Mouse (Mus musculus): ENCODE measurements at regions not wholly inside any gene's neighbourhood (a gene's known extent, or its start where the extent isn't known, plus 50 kb on each side); places are given as distances from the start of the nearest gene placed in this dataset.
"Not testable (repeated sequence)": the region's sequence is repeated elsewhere in the genome, so short reads cannot be mapped to it uniquely, and the experiment has no call there.

DNA sequence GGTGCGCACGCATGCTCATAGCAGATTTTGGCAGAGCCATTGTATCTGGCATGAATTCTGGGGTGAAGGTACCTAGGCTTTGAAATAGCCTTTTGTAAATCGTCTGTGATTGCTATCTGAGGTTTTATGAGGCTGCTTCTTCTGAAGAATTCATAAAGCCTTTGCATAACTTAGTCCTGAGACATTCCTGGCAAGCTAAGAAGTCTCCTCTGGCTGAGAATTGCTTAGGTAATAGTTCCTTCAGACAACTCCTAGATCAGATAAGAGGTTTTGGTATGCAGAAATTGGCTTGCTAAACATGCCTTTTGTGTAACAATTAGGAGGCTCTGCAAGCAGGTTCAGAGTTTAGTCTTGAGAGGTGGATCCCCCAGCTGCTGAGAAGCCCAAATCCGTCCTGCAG lies 82.7 kb downstream of the Pmp22 start:
- no peak for DNase-seq (ENCODE audit: low spot score in 2 of 2)

DNA sequence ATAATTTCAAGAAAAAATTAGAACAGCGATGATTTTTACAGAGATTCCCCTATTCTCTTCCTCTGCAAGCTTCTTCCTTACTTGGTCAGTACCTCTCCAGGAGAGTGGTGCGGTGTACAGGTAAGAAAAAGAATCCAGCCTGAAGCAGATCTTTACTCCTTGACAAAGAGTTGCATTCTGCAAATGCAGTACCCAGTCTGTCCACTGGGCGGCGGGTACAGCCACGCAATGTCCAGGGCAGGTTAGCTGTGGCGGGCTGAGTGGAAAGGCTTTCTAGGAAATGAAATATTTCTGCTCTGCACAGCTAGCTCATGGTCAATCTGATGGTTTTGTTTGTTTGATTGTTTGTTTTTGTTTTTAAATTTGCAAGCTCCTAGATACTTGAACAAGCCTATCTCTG lies 84.3 kb downstream of the Pmp22 start:
- peak; percentile 90 to 92 for DNase-seq (ENCODE audit: low spot score in 2 of 2)

DNA sequence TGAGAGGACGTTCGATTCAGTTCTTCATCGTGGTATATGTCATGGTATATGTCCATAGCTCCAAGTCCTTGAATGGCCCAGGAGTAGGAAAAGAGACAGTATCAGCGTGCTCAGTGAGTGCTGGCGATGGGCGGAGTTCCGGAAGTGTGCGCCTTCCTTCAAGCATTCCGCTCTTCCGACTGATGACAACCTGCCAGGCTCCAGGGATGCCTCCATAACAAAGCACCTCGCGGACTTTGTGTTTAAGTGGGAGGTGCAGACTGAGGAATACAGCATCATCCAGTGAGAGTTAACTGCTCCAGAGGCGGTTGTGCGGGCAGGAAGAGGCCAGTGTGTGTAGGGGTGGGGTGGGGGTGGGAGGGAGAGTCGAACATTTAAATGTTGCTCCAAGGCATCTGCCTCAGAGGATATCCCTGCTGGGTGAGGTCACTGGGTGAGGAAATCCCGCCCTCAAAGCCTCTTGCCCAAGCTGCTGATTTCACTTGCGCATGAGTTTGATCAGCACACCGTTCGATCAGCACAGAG lies 85.2 kb downstream of the Pmp22 start:
- no peak for DNase-seq (ENCODE audit: low spot score in 2 of 2)

GRCm38 (mm10) chr11:63215993-63216392 lies 87.2 kb downstream of the Pmp22 start:
- no peak for DNase-seq (ENCODE audit: low spot score in 2 of 2)

DNA sequence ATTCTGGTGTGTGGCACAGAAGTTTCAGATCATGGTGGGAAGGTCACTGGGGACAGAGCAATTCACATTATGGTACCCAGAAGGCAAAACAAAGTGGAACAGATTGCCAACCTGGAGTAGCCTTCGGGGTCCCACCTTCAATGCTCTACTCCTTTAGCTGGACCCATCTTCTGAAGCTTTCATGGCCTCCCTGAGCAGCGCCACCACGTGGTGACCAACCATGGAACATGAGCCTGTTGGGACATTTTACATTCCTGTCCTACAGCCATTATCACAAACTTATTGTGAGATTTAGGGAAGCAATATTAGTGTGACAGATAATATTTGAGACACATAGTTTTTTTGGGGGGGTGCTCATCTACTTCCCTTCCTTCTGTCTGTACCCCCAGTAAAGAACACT lies 88.3 kb downstream of the Pmp22 start:
- no peak for DNase-seq (ENCODE audit: low spot score in 2 of 2)

- no peak for DNase-seq (ENCODE audit: low spot score in 2 of 2)
Observed at GRCm38 (mm10) chr11:63226471-63226870, 97.7 kb downstream of the Pmp22 start.

DNA sequence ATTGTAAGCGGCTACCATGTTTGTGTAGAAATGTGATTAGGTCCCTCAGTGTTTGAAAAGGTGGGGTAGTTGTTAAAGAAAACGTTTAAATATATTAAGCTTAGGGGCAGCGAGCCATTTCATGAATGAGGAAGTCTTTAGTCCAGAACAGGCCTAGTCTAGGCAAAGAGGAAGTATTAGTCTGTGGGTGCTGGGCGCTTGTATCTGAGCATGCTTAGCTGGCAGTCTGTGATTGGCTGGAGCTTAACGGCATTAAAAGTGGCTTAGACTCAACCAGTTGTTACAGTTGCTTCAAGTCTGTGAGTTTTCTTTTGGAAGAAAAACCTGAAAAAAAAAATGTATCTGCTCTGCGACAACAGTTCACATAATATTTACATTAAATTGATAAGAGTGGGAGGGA lies 102.0 kb downstream of the Pmp22 start:
- no peak for DNase-seq (ENCODE audit: low spot score in 2 of 2)

GRCm38 (mm10) chr11:63233172-63233966 lies 104.6 kb downstream of the Pmp22 start:
- DNase-seq (ENCODE audit: low spot score in 2 of 2) = no peak

DNA sequence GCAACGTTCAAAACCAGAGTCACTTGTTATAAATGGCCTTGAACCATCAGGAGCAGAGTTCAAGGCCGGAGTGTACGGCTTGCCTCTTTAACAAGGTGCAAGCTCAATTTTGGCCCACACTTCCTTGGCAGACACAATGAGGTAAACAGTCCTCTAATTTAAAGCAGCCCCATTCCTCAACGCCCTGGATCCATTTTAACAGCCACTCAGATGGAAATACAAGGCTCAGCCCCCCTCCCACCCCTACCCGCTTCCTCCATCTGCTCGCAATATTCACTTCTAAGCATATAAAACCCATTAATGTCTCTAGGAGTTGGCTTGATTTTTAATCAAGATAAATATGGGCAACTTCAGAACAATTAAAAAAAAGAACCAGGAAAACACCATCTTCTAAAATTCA lies 105.7 kb downstream of the Pmp22 start:
- DNase-seq (ENCODE audit: low spot score in 2 of 2) = no peak

GRCm38 (mm10) chr11:63238655-63239054 lies 109.9 kb downstream of the Pmp22 start:
- no peak for DNase-seq (ENCODE audit: low spot score in 2 of 2)

DNA sequence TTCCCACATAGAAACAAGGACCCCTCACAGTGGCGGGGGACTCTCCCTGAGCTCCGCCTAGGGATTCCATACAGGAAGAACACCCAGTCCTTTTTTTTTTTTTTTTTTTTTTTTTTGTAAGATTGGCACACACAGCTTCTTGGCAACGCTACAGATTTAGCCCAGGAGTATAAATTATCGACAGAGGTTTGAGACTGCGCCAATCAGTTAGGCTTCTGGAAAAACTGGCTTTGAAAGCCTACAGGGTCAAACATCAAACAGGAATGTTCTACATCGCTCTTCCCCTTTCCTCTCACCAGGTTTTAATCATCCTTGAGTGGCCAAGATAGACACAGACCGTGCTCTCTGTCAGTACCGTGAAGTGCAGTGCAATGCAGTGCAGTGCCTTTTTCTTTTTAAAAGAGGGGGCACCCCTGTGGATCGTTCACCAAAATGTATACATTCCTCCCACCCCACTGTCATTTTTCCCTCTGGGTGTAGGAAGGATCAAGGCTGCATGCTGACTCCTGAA lies 115.2 kb downstream of the Pmp22 start:
- no peak for DNase-seq (ENCODE audit: low spot score in 2 of 2)

DNA sequence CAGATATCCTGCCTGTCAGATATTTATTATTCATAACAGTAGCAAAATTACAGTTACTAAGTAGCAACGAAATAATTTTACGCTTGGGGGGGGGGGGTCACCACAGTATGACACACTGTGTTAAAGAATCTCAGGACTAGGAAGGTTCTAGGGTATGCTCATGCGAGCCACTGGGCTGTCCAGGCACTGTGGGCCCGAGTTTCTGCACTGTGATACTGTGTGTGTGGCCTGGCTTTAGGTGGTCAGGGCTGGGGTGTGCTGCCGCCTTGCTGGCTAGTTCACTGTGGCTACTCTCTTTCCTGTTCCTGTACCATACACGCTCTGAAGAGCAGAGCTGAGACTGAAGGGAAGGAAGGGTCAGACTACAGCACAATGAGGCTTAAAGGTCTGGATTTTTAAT lies 116.3 kb downstream of the Pmp22 start:
- DNase-seq (ENCODE audit: low spot score in 2 of 2) = no peak

- no peak for DNase-seq (ENCODE audit: low spot score in 2 of 2)
Observed at GRCm38 (mm10) chr11:63246052-63246661, 117.4 kb downstream of the Pmp22 start.

GRCm38 (mm10) chr11:63252012-63252856 lies 123.5 kb downstream of the Pmp22 start:
- no peak for DNase-seq (ENCODE audit: low spot score in 2 of 2)

DNA sequence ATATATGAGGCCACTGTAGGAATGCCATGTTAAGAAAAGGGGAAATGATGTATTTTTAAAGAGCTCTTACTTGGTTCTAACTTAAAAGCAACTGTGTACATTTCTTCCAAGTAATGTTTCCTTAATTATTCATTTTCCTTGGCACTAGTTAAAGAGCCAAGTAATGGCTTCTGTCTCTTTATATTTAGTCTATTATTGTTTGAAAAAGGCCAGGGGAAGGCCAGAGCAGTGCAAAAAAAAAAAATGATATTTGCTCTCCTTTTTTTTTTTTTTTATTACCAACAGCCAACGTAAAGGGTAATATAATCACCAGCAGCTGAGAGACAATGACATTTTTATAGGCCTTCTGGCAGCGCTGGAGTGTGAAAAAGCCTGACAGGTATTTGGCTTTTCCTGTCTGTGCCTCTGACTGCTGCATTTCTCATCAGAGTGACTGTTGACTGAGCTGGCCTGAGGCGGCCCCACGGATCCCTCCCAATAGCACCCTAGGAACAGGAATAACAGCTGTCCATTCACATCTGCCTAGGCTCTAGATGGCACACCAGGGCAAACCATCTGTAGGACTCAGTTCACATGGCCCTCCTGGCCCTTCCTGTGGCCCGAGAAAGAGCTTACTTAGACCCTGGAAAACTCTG lies 124.3 kb downstream of the Pmp22 start:
- no peak for DNase-seq (ENCODE audit: low spot score in 2 of 2)

DNA sequence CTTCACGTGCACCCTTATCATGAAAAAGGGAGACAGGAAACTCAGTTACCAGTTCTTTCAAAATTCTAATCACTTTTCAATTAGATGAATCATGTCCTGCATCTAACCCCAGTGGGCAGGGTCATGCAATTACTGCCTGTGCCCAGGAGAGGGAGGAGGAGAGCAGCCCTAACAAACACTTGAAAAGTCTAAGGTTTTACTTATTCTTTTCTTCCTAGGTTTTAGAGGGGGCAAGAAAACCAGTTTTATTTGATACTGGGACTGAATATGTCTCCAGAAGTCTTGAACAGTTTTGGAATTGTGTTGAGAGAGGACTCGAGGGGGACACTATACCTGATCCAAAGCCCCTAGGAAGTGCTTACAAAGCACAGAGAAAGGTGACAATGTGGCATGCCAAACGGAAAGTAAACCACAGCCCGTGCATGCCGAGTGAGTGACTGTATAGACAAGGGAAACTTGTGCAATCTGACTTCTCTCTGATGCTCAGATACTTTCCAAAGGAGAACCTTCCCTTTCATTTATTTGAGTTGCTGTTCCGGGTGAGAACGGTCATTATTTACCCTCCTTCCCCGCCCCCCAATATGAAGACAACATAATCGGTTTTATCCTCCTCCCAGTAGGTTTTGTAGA lies 135.8 kb downstream of the Pmp22 start:
- DNase-seq (ENCODE audit: low spot score in 2 of 2) = peak in 1 of 2 experiments; percentile 11

DNA sequence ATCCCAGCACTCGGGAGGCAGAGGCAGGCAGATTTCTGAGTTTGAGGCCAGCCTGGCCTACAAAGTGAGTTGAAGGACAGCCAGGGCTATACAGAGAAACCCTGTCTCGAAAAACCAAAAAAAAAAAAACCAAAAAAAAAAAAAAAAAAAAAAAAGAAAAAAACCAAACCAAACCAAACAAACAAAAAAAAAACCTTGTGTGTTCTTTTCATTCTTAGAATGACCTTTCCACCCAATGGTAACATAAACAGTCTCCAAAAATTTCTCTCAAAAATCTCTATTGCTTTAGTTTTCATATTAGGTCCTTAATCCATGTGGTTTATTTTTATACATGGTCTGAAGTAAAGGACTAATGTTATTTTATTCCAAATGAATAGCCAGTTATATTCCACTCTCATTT lies 137.5 kb downstream of the Pmp22 start:
- not testable (repeated sequence) for DNase-seq (ENCODE audit: low spot score in 2 of 2)

DNA sequence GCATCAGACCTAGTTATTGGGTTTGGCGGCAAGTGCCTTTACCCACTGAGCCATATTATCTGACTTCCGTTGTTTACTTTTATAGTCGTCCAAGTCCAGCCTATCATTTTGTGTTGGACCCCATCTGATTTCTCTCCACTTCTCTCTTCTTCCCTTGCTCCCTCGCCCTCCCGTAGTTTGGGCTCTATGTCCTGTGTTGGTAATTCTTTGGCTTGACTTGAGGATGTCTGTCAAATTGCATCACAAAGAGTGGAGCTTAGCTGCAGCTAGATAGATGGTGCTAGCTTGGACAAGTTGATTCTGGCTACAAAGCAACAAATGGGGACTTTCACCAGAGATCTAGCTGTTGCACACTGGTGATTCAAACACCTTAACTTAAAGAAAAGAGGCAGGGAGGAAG lies 147.9 kb downstream of the Pmp22 start:
- DNase-seq (ENCODE audit: low spot score in 2 of 2) = no peak

DNA sequence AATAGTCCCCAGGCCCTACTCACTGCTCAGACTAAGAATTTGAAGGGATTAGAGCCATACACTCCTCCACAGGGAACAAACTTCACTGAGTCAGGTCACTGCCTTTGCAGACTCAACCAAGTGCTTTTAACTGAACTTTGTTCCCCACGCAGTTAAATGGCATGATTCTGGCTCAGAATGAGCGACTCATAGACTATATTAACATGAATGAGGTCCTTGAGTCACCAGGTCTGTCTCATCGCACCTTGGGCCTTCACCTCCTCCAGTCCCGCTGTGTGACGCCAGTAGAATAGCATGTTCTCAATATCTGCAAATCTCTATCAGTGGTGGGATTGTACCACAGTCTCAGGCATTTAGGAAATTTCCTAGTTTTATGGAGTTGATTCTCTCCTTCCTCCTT lies 153.1 kb downstream of the Pmp22 start:
- DNase-seq (ENCODE audit: low spot score in 2 of 2) = no peak

DNA sequence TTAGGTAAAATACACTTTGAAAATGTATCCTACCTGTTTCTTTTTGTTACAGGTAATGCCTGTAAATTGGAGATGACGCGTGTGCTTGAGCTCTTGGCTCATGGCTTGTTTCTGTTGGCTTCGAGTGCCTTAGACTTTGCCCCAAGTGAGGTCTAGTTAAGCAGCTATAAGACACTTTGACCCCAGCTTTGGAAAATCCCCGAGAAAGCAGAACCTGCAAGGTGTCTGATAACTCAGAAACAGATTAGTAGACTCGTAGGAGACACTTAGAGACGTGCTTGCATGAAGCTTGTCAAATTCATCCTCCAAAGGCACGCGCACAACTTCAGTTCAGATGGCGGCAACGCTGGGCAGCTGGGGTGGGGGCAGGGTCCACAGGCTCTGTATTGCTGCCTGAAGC lies 153.8 kb downstream of the Pmp22 start:
- DNase-seq (ENCODE audit: low spot score in 2 of 2) = no peak

DNA sequence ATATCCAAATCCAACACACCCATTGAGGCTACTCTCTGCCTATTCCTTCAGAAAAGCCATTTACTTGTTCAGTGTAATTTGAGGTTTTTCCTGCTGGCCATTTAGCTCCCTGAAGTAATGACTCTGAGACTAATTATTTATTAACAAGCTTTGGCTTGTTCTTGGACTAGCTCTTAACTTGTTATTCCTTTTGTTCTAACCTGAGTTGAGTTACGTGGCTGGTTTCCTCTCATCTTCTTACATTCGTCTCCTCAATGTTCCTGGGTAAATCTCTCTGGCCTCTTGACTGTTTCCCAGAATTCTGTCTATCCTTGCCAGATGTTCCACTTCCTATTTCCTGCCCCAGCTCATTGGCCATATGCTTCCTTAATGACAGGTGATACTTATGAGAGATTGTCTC lies 157.2 kb downstream of the Pmp22 start:
- DNase-seq (ENCODE audit: low spot score in 2 of 2) = no peak
